Mouse (Mus musculus) CH12.LX (cell line): ENCODE data around the gene Clec4b1. TPM values are rescaled to one million over a fixed set of nuclear protein-coding genes. Genes with fewer than 3 reads are reported as not detected.
"Not testable (repeated sequence)": the region's sequence is repeated elsewhere in the genome, so short reads cannot be mapped to it uniquely, and the experiment has no call there.

Experiments used
- DNase-seq: peaks from one replicate; pipeline ENCODE4 v3.0.0-alpha.2; 2013; ENCODE audit errors: extremely low read depth
- H3K27ac ChIP-seq: 2 replicates; pipeline ENCODE4 v1.5.1; 2012; ENCODE audit warnings: low read depth, mild to moderate bottlenecking, control low read depth, moderate library complexity; ENCODE audit not compliant: insufficient read depth
- H3K27me3 ChIP-seq: replicated peaks from 2 replicates; pipeline ENCODE3; 2012; ENCODE audit warnings: inconsistent platforms
- H3K36me3 ChIP-seq, 2 experiments: replicated peaks in 1 of 2; 2 replicates each; pipeline versions ENCODE3 to v1.6.1; 2012; ENCODE audit warnings: inconsistent platforms in 1 of 2, low read length in 1 of 2, mild to moderate bottlenecking in 1 of 2, mixed read lengths in 1 of 2, moderate library complexity in 1 of 2; ENCODE audit not compliant: control insufficient read depth in 1 of 2, insufficient read depth in 1 of 2
- H3K4me1 ChIP-seq, 2 experiments: 2 replicates each; pipeline ENCODE4 v1.6.1; 2012; ENCODE audit warnings: inconsistent platforms in 1 of 2, moderate library complexity in 1 of 2; ENCODE audit not compliant: insufficient read depth in 2 of 2, control insufficient read depth in 1 of 2
- H3K4me2 ChIP-seq: 2 replicates; pipeline ENCODE4 v1.6.1; 2012; ENCODE audit warnings: low read depth, mild to moderate bottlenecking, control low read depth; ENCODE audit not compliant: poor library complexity, insufficient read depth, severe bottlenecking
- H3K4me3 ChIP-seq, 3 experiments: fragments of 150-350 bp in 1 of 3; sonication (generic) in 1 of 3; replicated peaks in 1 of 3; 2 replicates each; pipeline versions ENCODE3 to v1.5.1; 2011 to 2012; ENCODE audit warnings: low read depth in 2 of 3, low read length in 2 of 3, mild to moderate bottlenecking in 2 of 3, moderate library complexity in 2 of 3, control low read depth in 1 of 3, improper control_type of control experiment in 1 of 3, inconsistent platforms in 1 of 3, mixed read lengths in 1 of 3; ENCODE audit not compliant: poor library complexity in 1 of 3
- H3K79me2 ChIP-seq: replicated peaks from 2 replicates; pipeline ENCODE4 v1.6.1; 2012; ENCODE audit warnings: mild to moderate bottlenecking, moderate library complexity; ENCODE audit not compliant: control insufficient read depth, poor library complexity, insufficient read depth, severe bottlenecking; ENCODE audit errors: extremely low read depth
- H3K9ac ChIP-seq: 2 replicates; pipeline ENCODE4 v1.6.1; 2012; ENCODE audit warnings: low read depth, mild to moderate bottlenecking, control low read depth, moderate library complexity; ENCODE audit not compliant: insufficient read depth
- H3K9me3 ChIP-seq: replicated peaks from 2 replicates; pipeline ENCODE3; 2012; ENCODE audit warnings: low read length, inconsistent platforms, mixed read lengths
- CHD1 ChIP-seq: IDR thresholded peaks from 2 replicates; pipeline ENCODE4 v1.6.1; 2012; ENCODE audit warnings: low read depth, low read length, improper control_type of control experiment, inconsistent platforms
- CHD2 ChIP-seq: IDR thresholded peaks from 2 replicates; pipeline ENCODE4 v1.6.1; 2011; ENCODE audit warnings: low read length, improper control_type of control experiment
- ELF1 ChIP-seq: IDR thresholded peaks from 2 replicates; pipeline ENCODE4 v1.6.1; 2014; ENCODE audit warnings: low read depth, mild to moderate bottlenecking, inconsistent platforms, low read length, improper control_type of control experiment
- ETS1 ChIP-seq: conservative IDR thresholded peaks from 2 replicates; pipeline ENCODE4 v1.6.1; 2012; ENCODE audit warnings: low read depth, mild to moderate bottlenecking, inconsistent platforms, low read length, improper control_type of control experiment, moderate library complexity
- IRF4 ChIP-seq: IDR thresholded peaks from 2 replicates; pipeline ENCODE4 v1.6.1; 2014; ENCODE audit warnings: low read depth, mild to moderate bottlenecking, inconsistent platforms, low read length, improper control_type of control experiment
- JUND ChIP-seq: conservative IDR thresholded peaks from 2 replicates; pipeline ENCODE4 v1.6.1; 2011; ENCODE audit warnings: low read depth, low read length, improper control_type of control experiment
- KAT2A ChIP-seq: IDR thresholded peaks from 2 replicates; pipeline ENCODE4 v1.6.1; 2012; ENCODE audit warnings: low read length, improper control_type of control experiment, inconsistent platforms; ENCODE audit not compliant: insufficient replicate concordance
- MAFK ChIP-seq: IDR thresholded peaks from 2 replicates; pipeline ENCODE4 v1.6.1; 2011; ENCODE audit warnings: low read length, improper control_type of control experiment; ENCODE audit not compliant: insufficient replicate concordance
- NRF1 ChIP-seq: IDR thresholded peaks from 2 replicates; pipeline ENCODE4 v1.6.1; 2014; ENCODE audit warnings: low read depth, mild to moderate bottlenecking, inconsistent platforms, low read length, improper control_type of control experiment, moderate library complexity
- POLR2A ChIP-seq: IDR thresholded peaks from 2 replicates; pipeline ENCODE4 v1.6.1; 2011; ENCODE audit warnings: low read depth, mild to moderate bottlenecking, improper control_type of control experiment, low read length
- POLR2AphosphoS2 ChIP-seq: IDR thresholded peaks from 2 replicates; pipeline ENCODE4 v1.6.1; 2011; ENCODE audit warnings: low read depth, low read length, improper control_type of control experiment
- RAD21 ChIP-seq: IDR thresholded peaks from 2 replicates; pipeline ENCODE4 v1.6.1; 2011; ENCODE audit warnings: low read depth, mild to moderate bottlenecking, low read length, improper control_type of control experiment, moderate library complexity
- SIN3A ChIP-seq: IDR thresholded peaks from 2 replicates; pipeline ENCODE4 v1.6.1; 2012; ENCODE audit warnings: low read length, improper control_type of control experiment, inconsistent platforms
- SMC3 ChIP-seq: IDR thresholded peaks from 2 replicates; pipeline ENCODE4 v1.6.1; 2011; ENCODE audit warnings: low read depth, low read length, improper control_type of control experiment
- TBP ChIP-seq: conservative IDR thresholded peaks from 2 replicates; pipeline ENCODE4 v1.6.1; 2011; ENCODE audit warnings: low read depth, low read length, improper control_type of control experiment
- TCF12 ChIP-seq: IDR thresholded peaks from 2 replicates; pipeline ENCODE4 v1.6.1; 2014; ENCODE audit warnings: low read depth, mild to moderate bottlenecking, inconsistent platforms, low read length, improper control_type of control experiment
- ZC3H11A ChIP-seq: IDR thresholded peaks from 2 replicates; pipeline ENCODE4 v1.6.1; 2012; ENCODE audit warnings: low read depth, mild to moderate bottlenecking, inconsistent platforms, low read length, improper control_type of control experiment
- dilution Hi-C: fragments of 300-500 bp; cut with MboI; formaldehyde crosslinking; loops from 2 replicates; pipeline ENCODE4 v1.14.3; 2020; ENCODE audit warnings: low sequenced_read_pairs; ENCODE audit not compliant: extremely low pct_unique_long_range_greater_than_20kb, extremely low pct_ligation_motif_present
- in situ Hi-C: fragments of 300-500 bp; cut with MboI; formaldehyde crosslinking; loops from 3 replicates; pipeline ENCODE4 v1.14.3; 2019; ENCODE audit warnings: low sequenced_read_pairs, low pct_ligation_motif_present, low pct_unique_long_range_greater_than_20kb, mixed read lengths
- polyA plus RNA-seq: library from polyadenylated mRNA; unstranded; fragments of >175 nt; gene quantifications from 2 replicates; pipeline ENCODE4 v1.2.1, GENCODE M21; 2012; ENCODE audit warnings: low read depth; ENCODE audit not compliant: insufficient read length
- total RNA-seq, 2 experiments: library from RNA; depleted of rRNA; stranded (reverse); fragments of 300-350 nt in 1 of 2; fragments of >200 nt in 1 of 2; gene quantifications; 2 replicates each; pipeline ENCODE4 v1.2.3; 2012 to 2014

Clec4b1 gene
- total and polyA plus RNA-seq, 3 experiments = not detected

DNA sequence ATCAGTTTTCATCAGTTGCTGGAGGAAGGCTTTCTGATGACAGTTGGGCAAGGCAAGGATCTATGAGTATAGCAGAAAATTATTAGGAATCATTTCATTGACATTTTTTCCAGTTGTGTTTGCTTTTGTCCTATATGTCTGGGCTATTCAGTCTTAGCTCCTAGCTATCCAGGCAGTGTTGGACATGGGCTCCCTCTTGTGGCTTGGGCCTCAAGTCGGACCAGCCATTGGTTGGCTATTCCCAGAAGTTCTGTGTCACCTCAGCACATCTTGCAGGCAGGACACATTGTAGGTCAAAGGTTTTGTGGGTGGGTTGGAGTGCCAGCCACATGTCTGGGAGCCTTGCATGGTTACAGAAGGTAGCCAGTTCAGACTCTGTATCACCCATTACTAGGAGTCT is 44.2 kb upstream of the Clec4b1 start (continued):
- TF ChIP-seq MAFK = no peak
- TF ChIP-seq IRF4 = no peak

GRCm38 (mm10) chr6:123095125-123095843 is 45.5 kb downstream of the Clec4b1 start:
- in situ Hi-C loops (no loop called here), dilution Hi-C loops (no loop called here)
- Histone ChIP-seq H3K9me3 (no peaks in the 10 kb centered on the region), H3K4me2 (no peak overlapping the region), H3K9ac (no peak overlapping the region), H3K27ac (no peak overlapping the region), H3K27me3 (peaks cover 25% of the 10 kb centered on the region), H3K36me3 (no peaks in the 10 kb centered on the region), H3K79me2 (no peaks in the 10 kb centered on the region), H3K4me3 (no peak overlapping the region), H3K4me1 (no peaks in the 10 kb centered on the region)
- TF ChIP-seq ELF1 (no peak), ZC3H11A (no peak), ETS1 (no peak), NRF1 (no peak), RAD21 (no peak), SMC3 (no peak), IRF4 (no peak), CHD1 (no peak), TBP (no peak), CHD2 (no peak), SIN3A (no peak), KAT2A (no peak), POLR2AphosphoS2 (no peak), JUND (no peak), MAFK (no peak), POLR2A (no peak), TCF12 (no peak)
- no peak for DNase-seq

DNA sequence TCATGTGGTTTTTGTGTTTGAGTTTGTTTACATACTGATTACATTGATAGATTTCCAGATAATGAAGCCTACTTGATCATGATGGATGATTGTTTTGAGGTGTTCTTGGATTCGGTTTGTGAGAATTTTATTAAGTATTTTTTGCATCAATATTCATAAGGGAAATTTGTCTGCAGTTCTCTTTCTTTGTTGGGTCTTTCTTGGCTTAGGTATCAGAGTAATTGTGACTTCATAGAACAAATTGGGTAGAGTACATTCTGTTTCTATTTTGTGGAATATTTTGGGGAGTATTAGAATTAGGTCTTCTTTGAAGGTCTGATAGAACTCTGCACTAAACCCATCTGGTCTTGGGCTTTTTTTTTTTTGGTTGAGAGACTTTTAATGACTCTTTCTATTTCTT is 56.4 kb downstream of the Clec4b1 start, which contains the start of gene Clec4a2:
Gene Clec4a2, plus strand, starts transcription at position 301 of the 400 bp plus-strand sequence.
- dilution Hi-C loops, H3K4me3 ChIP-seq, H3K4me2 ChIP-seq, H3K36me3 ChIP-seq, H3K79me2 ChIP-seq, H3K4me1 ChIP-seq, in situ Hi-C loops, DNase-seq, H3K9ac ChIP-seq, H3K27ac ChIP-seq, H3K9me3 ChIP-seq: not testable (repeated sequence)
- H3K27me3 ChIP-seq = peaks cover 20% of the 10 kb centered on the region

Other genes starting within 250 kb of the Clec4b1 start
- gene Slc2a3, start 248.3 kb upstream of the Clec4b1 start, total RNA-seq (2012; rRNA removed) = 27.8 and 38.3 TPM in 2 replicates
- 29.7 and 32.4 TPM in 2 replicates for gene Slc2a3, start 248.3 kb upstream of the Clec4b1 start, total RNA-seq (2014; rRNA removed)
- 23.7 and 28.8 TPM in 2 replicates for gene Slc2a3, start 248.3 kb upstream of the Clec4b1 start, polyA plus RNA-seq
- 2.5 and 2.7 TPM in 2 replicates for gene Foxj2, start 230.0 kb upstream of the Clec4b1 start, total RNA-seq (2012; rRNA removed)
- gene Foxj2, start 230.0 kb upstream of the Clec4b1 start, total RNA-seq (2014; rRNA removed) = 1.8 and 1.9 TPM in 2 replicates
- gene Foxj2, start 230.0 kb upstream of the Clec4b1 start, polyA plus RNA-seq = 4.6 and 5.4 TPM in 2 replicates
- gene C3ar1, start 193.8 kb upstream of the Clec4b1 start, total RNA-seq (2012; rRNA removed) = 0.89 and 1.1 TPM in 2 replicates
- gene C3ar1, start 193.8 kb upstream of the Clec4b1 start, total RNA-seq (2014; rRNA removed) = 1.4 and 1.6 TPM in 2 replicates
- gene C3ar1, start 193.8 kb upstream of the Clec4b1 start, polyA plus RNA-seq = 4.7 TPM in 2 replicates
- gene Necap1, start 175.5 kb upstream of the Clec4b1 start, total RNA-seq (2012; rRNA removed) = 12.7 and 12.9 TPM in 2 replicates
- 29.5 and 30.6 TPM in 2 replicates for gene Necap1, start 175.5 kb upstream of the Clec4b1 start, total RNA-seq (2014; rRNA removed)
- gene Necap1, start 175.5 kb upstream of the Clec4b1 start, polyA plus RNA-seq = 26.9 and 29.2 TPM in 2 replicates
- gene Clec4a1, start 128.1 kb upstream of the Clec4b1 start, total RNA-seq (2012; rRNA removed) = 0.08 TPM in 1 of 2 replicates, not detected in the other
- not detected in 2 replicates for gene Clec4a1, start 128.1 kb upstream of the Clec4b1 start, total RNA-seq (2014; rRNA removed)
- 0.30 and 0.31 TPM in 2 replicates for gene Clec4a1, start 128.1 kb upstream of the Clec4b1 start, polyA plus RNA-seq
- not detected in 2 replicates for gene Clec4a3, start 97.4 kb upstream of the Clec4b1 start, total RNA-seq (2012; rRNA removed)
- not detected in 2 replicates for gene Clec4a3, start 97.4 kb upstream of the Clec4b1 start, total RNA-seq (2014; rRNA removed)
- gene Clec4a3, start 97.4 kb upstream of the Clec4b1 start, polyA plus RNA-seq = not detected in 2 replicates
- gene Clec4a4, start 59.6 kb upstream of the Clec4b1 start, total RNA-seq (2012; rRNA removed) = not detected in 2 replicates
- not detected in 2 replicates for gene Clec4a4, start 59.6 kb upstream of the Clec4b1 start, total RNA-seq (2014; rRNA removed)
- not detected in 2 replicates for gene Clec4a4, start 59.6 kb upstream of the Clec4b1 start, polyA plus RNA-seq
- gene Clec4a2, start 56.5 kb downstream of the Clec4b1 start, total RNA-seq (2012; rRNA removed) = not detected in 2 replicates
- not detected in 2 replicates for gene Clec4a2, start 56.5 kb downstream of the Clec4b1 start, total RNA-seq (2014; rRNA removed)
- gene Clec4a2, start 56.5 kb downstream of the Clec4b1 start, polyA plus RNA-seq = not detected in 2 replicates
- gene Clec4b2, start 122.9 kb downstream of the Clec4b1 start, total RNA-seq (2012; rRNA removed) = not detected in 2 replicates
- not detected in 2 replicates for gene Clec4b2, start 122.9 kb downstream of the Clec4b1 start, total RNA-seq (2014; rRNA removed)
- gene Clec4b2, start 122.9 kb downstream of the Clec4b1 start, polyA plus RNA-seq = not detected in 2 replicates
- not detected in 2 replicates for gene Clec4n, start 179.9 kb downstream of the Clec4b1 start, total RNA-seq (2012; rRNA removed)
- not detected in 2 replicates for gene Clec4n, start 179.9 kb downstream of the Clec4b1 start, total RNA-seq (2014; rRNA removed)
- not detected in 2 replicates for gene Clec4n, start 179.9 kb downstream of the Clec4b1 start, polyA plus RNA-seq
- not detected in 2 replicates for gene Clec4d, start 212.1 kb downstream of the Clec4b1 start, total RNA-seq (2012; rRNA removed)
- not detected in 2 replicates for gene Clec4d, start 212.1 kb downstream of the Clec4b1 start, total RNA-seq (2014; rRNA removed)
- not detected in 2 replicates for gene Clec4d, start 212.1 kb downstream of the Clec4b1 start, polyA plus RNA-seq
- not detected in 2 replicates for gene Clec4e, start 239.9 kb downstream of the Clec4b1 start, total RNA-seq (2012; rRNA removed)
- gene Clec4e, start 239.9 kb downstream of the Clec4b1 start, total RNA-seq (2014; rRNA removed) = not detected in 2 replicates
- not detected in 2 replicates for gene Clec4e, start 239.9 kb downstream of the Clec4b1 start, polyA plus RNA-seq